Mouse (Mus musculus) stomach, postnatal 0 days (tissue): ENCODE measurements at regions not wholly inside any gene's neighbourhood (a gene's known extent, or its start where the extent isn't known, plus 50 kb on each side); places are given as distances from the start of the nearest gene placed in this dataset.

ENCODE experiments used
- ATAC-seq: fragments of 200-750 bp; cut with Nextera tagmentation; 2 replicates; pipeline ENCODE4 v1.8.0; 2017; ENCODE audit not compliant: low FRiP score, low TSS enrichment
- DNase-seq: peaks from one replicate; pipeline ENCODE4 v3.0.0-alpha.2; 2016; ENCODE audit warnings: low spot score
- H3K27ac ChIP-seq: fragments of 300-500 bp; sonication (generic); replicated peaks from 2 replicates; pipeline ENCODE4 v1.5.1; 2014; ENCODE audit warnings: mild to moderate bottlenecking, control low read depth
- H3K27me3 ChIP-seq: fragments of 300-500 bp; sonication (generic); 2 replicates; pipeline ENCODE4 v1.6.1; 2014; ENCODE audit warnings: low read length; ENCODE audit not compliant: control insufficient read depth, insufficient read depth
- H3K36me3 ChIP-seq: fragments of 300-500 bp; sonication (generic); 2 replicates; pipeline ENCODE4 v1.6.1; 2014; ENCODE audit warnings: low read length, mixed read lengths; ENCODE audit not compliant: control insufficient read depth, insufficient read depth
- H3K4me1 ChIP-seq: fragments of 300-500 bp; sonication (generic); replicated peaks from 2 replicates; pipeline ENCODE4 v1.6.1; 2014; ENCODE audit warnings: antibody characterized with exemption; ENCODE audit not compliant: control insufficient read depth, insufficient read depth
- H3K4me2 ChIP-seq: fragments of 300-500 bp; sonication (generic); replicated peaks from 2 replicates; pipeline ENCODE4 v1.6.1; 2014; ENCODE audit warnings: low read depth, mild to moderate bottlenecking, control low read depth, moderate library complexity
- H3K4me3 ChIP-seq: fragments of 300-500 bp; sonication (generic); 2 replicates; pipeline ENCODE4 v1.5.1; 2014; ENCODE audit warnings: low read depth, low read length, control low read depth
- H3K9ac ChIP-seq: fragments of 300-500 bp; sonication (generic); 2 replicates; pipeline ENCODE4 v1.6.1; 2014; ENCODE audit warnings: mild to moderate bottlenecking, low read length, control low read depth, mixed read lengths
- H3K9me3 ChIP-seq: fragments of 300-500 bp; sonication (generic); 2 replicates; pipeline ENCODE4 v1.6.1; 2016; ENCODE audit warnings: low read length; ENCODE audit not compliant: control insufficient read depth
- CTCF ChIP-seq: IDR thresholded peaks from 2 replicates; pipeline ENCODE4 v1.5.1; 2016; ENCODE audit warnings: antibody characterized with exemption, low read depth, mild to moderate bottlenecking, moderate library complexity
- EP300 ChIP-seq: optimal IDR thresholded peaks from 2 replicates; pipeline ENCODE3; 2016; ENCODE audit warnings: antibody characterized with exemption
- WGBS: fragments of 180-500 bp; shearing (Covaris S2); extraction: QIAGEN DNeasy Blood & Tissue Kit; methylation state at CpG from one replicate; pipeline ENCODE4 v1.1.7; 2014; 5-methylcytosine and 5-hydroxymethylcytosine counted together

DNA sequence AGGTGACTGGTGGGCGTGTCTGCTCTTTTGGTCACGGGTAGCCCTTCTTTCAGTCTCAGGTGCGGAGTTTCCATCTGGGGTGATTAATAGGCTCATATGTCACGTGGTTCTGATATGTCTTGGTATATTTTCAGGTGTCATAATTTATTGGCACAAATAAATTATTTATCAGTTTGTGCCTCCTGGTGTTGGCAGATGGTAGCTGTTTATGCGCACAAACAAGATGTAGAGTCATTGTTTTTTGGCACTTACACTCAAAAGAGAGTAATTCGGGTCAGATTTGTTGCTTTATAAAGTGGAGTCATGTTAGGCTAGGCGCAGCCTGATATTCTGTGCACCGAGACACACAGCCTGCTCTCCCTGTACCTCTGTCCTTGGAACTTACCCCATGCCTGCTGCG is 169.0 kb upstream of the 1700066M21Rik start:
- 78% methylated on average over 9 of the region's 9 CpGs for WGBS
- no peak overlapping the region for H3K27ac ChIP-seq

DNA sequence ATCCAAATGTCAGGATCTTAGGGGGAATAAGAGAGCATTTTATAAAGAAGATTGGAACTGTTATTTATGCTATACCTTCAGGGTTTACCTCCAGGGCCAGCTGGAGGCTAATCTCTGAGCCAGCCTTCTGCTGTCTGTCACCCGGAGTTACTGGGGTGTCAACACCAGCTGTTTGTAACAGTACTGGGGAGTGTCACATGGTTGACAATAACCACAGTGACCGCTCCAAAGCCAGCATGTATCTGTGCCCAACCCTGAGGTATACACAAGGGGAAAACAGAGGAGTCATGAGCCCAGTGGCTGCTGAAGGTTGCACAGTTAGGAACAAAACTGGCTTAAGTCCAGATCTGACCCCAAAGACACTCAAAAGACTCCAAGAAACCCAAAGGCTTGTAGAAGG is 168.1 kb upstream of the 1700066M21Rik start:
- ATAC-seq (no peak), DNase-seq (no peak)
- Histone ChIP-seq H3K4me2 (no peak overlapping the region), H3K9me3 (no peaks in the 10 kb centered on the region), H3K4me3 (no peak overlapping the region), H3K36me3 (no peaks in the 10 kb centered on the region), H3K9ac (no peak overlapping the region), H3K4me1 (no peaks in the 10 kb centered on the region; the same call in none of the 2 replicates), H3K27ac (no peak overlapping the region), H3K27me3 (no peaks in the 10 kb centered on the region)
- WGBS, result 51% methylated on average over 2 of the region's 2 CpGs
- no peak for TF ChIP-seq CTCF
- TF ChIP-seq EP300, result no peak

More for the DNA sequence above, 169.0 kb upstream of the 1700066M21Rik start:
- no peaks in the 10 kb centered on the region; the same call in 1 of the 2 replicates for H3K4me1 ChIP-seq
- H3K27me3 ChIP-seq, result no peaks in the 10 kb centered on the region
- no peak overlapping the region for H3K4me2 ChIP-seq
- no peaks in the 10 kb centered on the region for H3K36me3 ChIP-seq
- ATAC-seq (no peak), DNase-seq (no peak)
- no peak overlapping the region for H3K4me3 ChIP-seq
- H3K9ac ChIP-seq, result no peak overlapping the region
- TF ChIP-seq CTCF, result no peak
- no peak for TF ChIP-seq EP300
- no peaks in the 10 kb centered on the region for H3K9me3 ChIP-seq

GRCm38 (mm10) chr1:57211046-57211445 is 166.4 kb upstream of the 1700066M21Rik start:
- Histone ChIP-seq H3K27ac (no peak overlapping the region), H3K4me2 (no peak overlapping the region), H3K4me3 (no peak overlapping the region), H3K9me3 (no peaks in the 10 kb centered on the region), H3K9ac (no peak overlapping the region), H3K27me3 (no peaks in the 10 kb centered on the region), H3K36me3 (no peaks in the 10 kb centered on the region), H3K4me1 (no peaks in the 10 kb centered on the region; the same call in 1 of the 2 replicates)
- ATAC-seq (no peak), DNase-seq (no peak)
- 67% methylated on average over 2 of the region's 2 CpGs for WGBS
- TF ChIP-seq CTCF, result no peak
- TF ChIP-seq EP300, result no peak

DNA sequence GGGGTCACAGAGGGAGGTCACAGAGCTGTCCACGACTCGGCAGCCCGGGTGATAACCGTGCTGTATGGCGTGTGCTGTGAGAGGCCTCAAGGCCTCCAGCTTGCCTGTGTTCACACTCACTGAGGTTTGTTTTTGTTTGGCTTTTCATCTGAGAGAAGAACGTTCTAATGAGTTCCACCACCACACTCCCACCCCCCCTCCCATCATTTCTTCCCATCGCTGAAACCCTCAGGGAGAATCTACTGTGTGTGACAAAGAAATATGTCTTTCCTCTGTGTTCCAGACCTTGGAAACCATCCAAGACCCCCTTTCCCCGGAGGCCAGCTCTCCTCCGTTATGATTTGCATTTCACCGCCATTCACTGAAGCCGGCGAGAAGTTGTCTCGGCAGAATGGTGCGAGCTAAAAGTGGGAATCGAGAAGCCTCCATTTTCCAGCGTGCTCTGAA is 164.0 kb upstream of the 1700066M21Rik start:
- Histone ChIP-seq H3K27me3 (no peaks in the 10 kb centered on the region), H3K4me2 (peak overlapping the region; percentile 40), H3K9me3 (no peaks in the 10 kb centered on the region), H3K4me1 (no peaks in the 10 kb centered on the region; the same call in 1 of the 2 replicates), H3K4me3 (no peak overlapping the region), H3K36me3 (no peaks in the 10 kb centered on the region), H3K27ac (no peak overlapping the region), H3K9ac (no peak overlapping the region)
- no peak for DNase-seq
- no peak for TF ChIP-seq CTCF
- TF ChIP-seq EP300, result no peak
- ATAC-seq, result no peak
- WGBS, result 47% methylated on average over 16 of the region's 16 CpGs

- TF ChIP-seq EP300 (no peak), CTCF (no peak)
- Histone ChIP-seq H3K9ac (no peak overlapping the region), H3K9me3 (no peaks in the 10 kb centered on the region), H3K4me2 (no peak overlapping the region), H3K36me3 (no peaks in the 10 kb centered on the region), H3K4me3 (no peak overlapping the region), H3K27me3 (no peaks in the 10 kb centered on the region), H3K27ac (no peak overlapping the region), H3K4me1 (no peaks in the 10 kb centered on the region; the same call in 1 of the 2 replicates)
- ATAC-seq (no peak), DNase-seq (no peak)
- 38% methylated on average over 2 of the region's 2 CpGs for WGBS
Measured at GRCm38 (mm10) chr1:57214266-57214665, 163.2 kb upstream of the 1700066M21Rik start.

DNA sequence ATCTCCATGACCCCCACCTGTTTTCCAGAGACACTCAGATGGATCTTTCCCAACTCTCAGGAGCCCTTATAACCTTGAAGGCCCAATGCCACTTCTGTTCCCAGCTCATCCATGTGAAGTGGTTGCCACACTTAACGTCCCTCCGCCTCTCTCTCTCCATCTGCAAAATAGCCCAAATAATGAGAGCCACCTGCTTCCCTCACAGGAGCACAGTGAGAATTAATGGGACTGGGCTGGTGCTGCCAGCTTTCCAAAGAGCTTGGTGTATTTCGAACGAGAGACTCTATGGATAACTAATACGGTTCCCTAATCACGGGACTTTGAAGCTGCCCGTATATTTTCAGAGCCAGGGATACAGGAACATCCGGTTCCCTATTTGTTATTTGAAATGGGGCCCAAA is 159.8 kb upstream of the 1700066M21Rik start:
- Histone ChIP-seq H3K4me2 (no peak overlapping the region), H3K9ac (no peak overlapping the region), H3K9me3 (no peaks in the 10 kb centered on the region), H3K4me3 (no peak overlapping the region), H3K27me3 (no peaks in the 10 kb centered on the region), H3K27ac (no peak overlapping the region), H3K36me3 (no peaks in the 10 kb centered on the region), H3K4me1 (no peaks in the 10 kb centered on the region; the same call in 1 of the 2 replicates)
- DNase-seq (no peak), ATAC-seq (no peak)
- 79% methylated on average over 8 of the region's 8 CpGs for WGBS
- TF ChIP-seq CTCF, result no peak
- no peak for TF ChIP-seq EP300
